Mouse (Mus musculus): ENCODE results near the gene Pik3r2. TPM values are rescaled to one million over a fixed set of nuclear protein-coding genes. Genes with fewer than 3 reads are reported as not detected.

The Pik3r2 gene
- polyA plus RNA-seq, 1 experiment from 2014 or later = 49.1 TPM

GRCm38 (mm10) chr8:70795370-70795769 is 18.9 kb upstream of the Pik3r2 start:
- H3K9me3 ChIP-seq (ENCODE audit: control insufficient read depth, low read length) = no peaks in the 10 kb centered on the region
- H3K36me3 ChIP-seq (ENCODE audit: control insufficient read depth, insufficient read depth, low read length) = no peaks in the 10 kb centered on the region
- peaks cover 15% of the 10 kb centered on the region for H3K4me1 ChIP-seq (ENCODE audit: control insufficient read depth, insufficient read depth, low read length)
- no peak overlapping the region for H3K9ac ChIP-seq (ENCODE audit: low read depth, low read length)
- no peak overlapping the region for H3K4me3 ChIP-seq (ENCODE audit: low read length)
- H3K27me3 ChIP-seq (ENCODE audit: control insufficient read depth, insufficient read depth, low read length) = peaks cover 35% of the 10 kb centered on the region
- no peak overlapping the region for H3K27ac ChIP-seq (ENCODE audit: low read depth, low read length)
- 82% methylated on average over 2 of the region's 2 CpGs for WGBS
- no peak overlapping the region for H3K4me2 ChIP-seq (replicated peaks; ENCODE audit: low read depth, low read length)
- no peak for ATAC-seq (ENCODE audit: low FRiP score, low TSS enrichment)

GRCm38 (mm10) chr8:70794215-70794614 is 17.7 kb upstream of the Pik3r2 start:
- WGBS = 73% methylated on average over 2 of the region's 2 CpGs
- H3K27me3 ChIP-seq (ENCODE audit: control insufficient read depth, insufficient read depth, low read length) = peaks cover 23% of the 10 kb centered on the region
- no peak overlapping the region for H3K27ac ChIP-seq (ENCODE audit: low read depth, low read length)
- no peaks in the 10 kb centered on the region for H3K9me3 ChIP-seq (ENCODE audit: control insufficient read depth, low read length)
- peaks cover 17% of the 10 kb centered on the region for H3K4me1 ChIP-seq (ENCODE audit: control insufficient read depth, insufficient read depth, low read length)
- no peak overlapping the region for H3K4me3 ChIP-seq (ENCODE audit: low read length)
- no peak overlapping the region for H3K9ac ChIP-seq (ENCODE audit: low read depth, low read length)
- H3K4me2 ChIP-seq (replicated peaks; ENCODE audit: low read depth, low read length) = no peak overlapping the region
- no peak for ATAC-seq (ENCODE audit: low FRiP score, low TSS enrichment)
- H3K36me3 ChIP-seq (ENCODE audit: control insufficient read depth, insufficient read depth, low read length) = no peaks in the 10 kb centered on the region

GRCm38 (mm10) chr8:70792700-70793099 is 16.2 kb upstream of the Pik3r2 start:
- no peaks in the 10 kb centered on the region for H3K9me3 ChIP-seq (ENCODE audit: control insufficient read depth, low read length)
- H3K27ac ChIP-seq (ENCODE audit: low read depth, low read length) = peak overlapping the region; percentile 81
- H3K36me3 ChIP-seq (ENCODE audit: control insufficient read depth, insufficient read depth, low read length) = peaks cover 7% of the 10 kb centered on the region; the same call in 1 of the 2 replicates
- under 1% methylated on average over 20 of the region's 20 CpGs for WGBS
- ATAC-seq (ENCODE audit: low FRiP score, low TSS enrichment) = peak; percentile 43
- H3K27me3 ChIP-seq (ENCODE audit: control insufficient read depth, insufficient read depth, low read length) = peaks cover 8% of the 10 kb centered on the region
- H3K4me2 ChIP-seq (replicated peaks; ENCODE audit: low read depth, low read length) = peak overlapping the region; percentile 84
- H3K4me3 ChIP-seq (ENCODE audit: low read length) = peak overlapping the region; percentile 71
- peak overlapping the region; percentile 84 for H3K9ac ChIP-seq (ENCODE audit: low read depth, low read length)
- H3K4me1 ChIP-seq (ENCODE audit: control insufficient read depth, insufficient read depth, low read length) = peaks cover 29% of the 10 kb centered on the region

GRCm38 (mm10) chr8:70791975-70792691 is 15.6 kb upstream of the Pik3r2 start:
- peak overlapping the region; percentile 81 for H3K27ac ChIP-seq (ENCODE audit: low read depth, low read length)
- peak overlapping the region; percentile 84 for H3K9ac ChIP-seq (ENCODE audit: low read depth, low read length)
- H3K9me3 ChIP-seq (ENCODE audit: control insufficient read depth, low read length) = no peaks in the 10 kb centered on the region
- peak overlapping the region; percentile 84 for H3K4me2 ChIP-seq (replicated peaks; ENCODE audit: low read depth, low read length)
- H3K27me3 ChIP-seq (ENCODE audit: control insufficient read depth, insufficient read depth, low read length) = peaks cover 7% of the 10 kb centered on the region; the same call in 1 of the 2 replicates
- peak overlapping the region; percentile 71 for H3K4me3 ChIP-seq (ENCODE audit: low read length)
- WGBS = 4% methylated on average over 58 of the region's 58 CpGs
- peaks cover 29% of the 10 kb centered on the region for H3K4me1 ChIP-seq (ENCODE audit: control insufficient read depth, insufficient read depth, low read length)
- ATAC-seq (ENCODE audit: low FRiP score, low TSS enrichment) = peak; percentile 82
- H3K36me3 ChIP-seq (ENCODE audit: control insufficient read depth, insufficient read depth, low read length) = peaks cover 10% of the 10 kb centered on the region

GRCm38 (mm10) chr8:70791294-70791701 is 14.8 kb upstream of the Pik3r2 start:
- Histone ChIP-seq H3K36me3 (ENCODE audit: control insufficient read depth, insufficient read depth, low read length) (peaks cover 19% of the 10 kb centered on the region), H3K9ac (ENCODE audit: low read depth, low read length) (peak overlapping the region; percentile 84; the same call in 1 of the 2 replicates), H3K4me2 (replicated peaks; ENCODE audit: low read depth, low read length) (peak overlapping the region; percentile 84), H3K9me3 (ENCODE audit: control insufficient read depth, low read length) (no peaks in the 10 kb centered on the region), H3K27me3 (ENCODE audit: control insufficient read depth, insufficient read depth, low read length) (peaks cover 7% of the 10 kb centered on the region; the same call in 1 of the 2 replicates), H3K4me3 (ENCODE audit: low read length) (peak overlapping the region; percentile 71), H3K4me1 (ENCODE audit: control insufficient read depth, insufficient read depth, low read length) (peaks cover 29% of the 10 kb centered on the region), H3K27ac (ENCODE audit: low read depth, low read length) (peak overlapping the region; percentile 8; the same call in 1 of the 2 replicates)
- WGBS = 56% methylated on average over 7 of the region's 7 CpGs
- no peak for ATAC-seq (ENCODE audit: low FRiP score, low TSS enrichment)

- Histone ChIP-seq H3K9ac (ENCODE audit: low read depth, low read length) (peak overlapping the region; percentile 84; the same call in 1 of the 2 replicates), H3K27ac (ENCODE audit: low read depth, low read length) (peak overlapping the region; percentile 8; the same call in 1 of the 2 replicates), H3K4me2 (replicated peaks; ENCODE audit: low read depth, low read length) (peak overlapping the region; percentile 84), H3K36me3 (ENCODE audit: control insufficient read depth, insufficient read depth, low read length) (peaks cover 23% of the 10 kb centered on the region), H3K27me3 (ENCODE audit: control insufficient read depth, insufficient read depth, low read length) (peaks cover 7% of the 10 kb centered on the region; the same call in 1 of the 2 replicates), H3K4me1 (ENCODE audit: control insufficient read depth, insufficient read depth, low read length) (peaks cover 29% of the 10 kb centered on the region), H3K4me3 (ENCODE audit: low read length) (peak overlapping the region; percentile 71), H3K9me3 (ENCODE audit: control insufficient read depth, low read length) (no peaks in the 10 kb centered on the region)
- WGBS = 29% methylated on average over 8 of the region's 8 CpGs
- ATAC-seq (ENCODE audit: low FRiP score, low TSS enrichment) = no peak
These were observed 14.3 kb upstream of the Pik3r2 start for GRCm38 (mm10) chr8:70790846-70791245.

- H3K9me3 ChIP-seq (ENCODE audit: control insufficient read depth, low read length) = no peaks in the 10 kb centered on the region
- peaks cover 40% of the 10 kb centered on the region for H3K36me3 ChIP-seq (ENCODE audit: control insufficient read depth, insufficient read depth, low read length)
- H3K27me3 ChIP-seq (ENCODE audit: control insufficient read depth, insufficient read depth, low read length) = peaks cover 3% of the 10 kb centered on the region; the same call in 1 of the 2 replicates
- WGBS = 78% methylated on average over 10 of the region's 10 CpGs
- peaks cover 29% of the 10 kb centered on the region for H3K4me1 ChIP-seq (ENCODE audit: control insufficient read depth, insufficient read depth, low read length)
- no peak overlapping the region for H3K4me2 ChIP-seq (replicated peaks; ENCODE audit: low read depth, low read length)
- H3K9ac ChIP-seq (ENCODE audit: low read depth, low read length) = no peak overlapping the region
- no peak for ATAC-seq (ENCODE audit: low FRiP score, low TSS enrichment)
- H3K27ac ChIP-seq (ENCODE audit: low read depth, low read length) = no peak overlapping the region
- H3K4me3 ChIP-seq (ENCODE audit: low read length) = no peak overlapping the region
These were observed 12.5 kb upstream of the Pik3r2 start for GRCm38 (mm10) chr8:70789046-70789445.

- 0 out of 2 replicates have a peak, but pooled peaks have one; percentile 2 for ATAC-seq (ENCODE audit: low FRiP score, low TSS enrichment)
- 27% methylated on average over 30 of the region's 30 CpGs for WGBS
- Histone ChIP-seq H3K9ac (ENCODE audit: low read depth, low read length) (no peak overlapping the region), H3K27ac (ENCODE audit: low read depth, low read length) (no peak overlapping the region), H3K4me2 (replicated peaks; ENCODE audit: low read depth, low read length) (peak overlapping the region; percentile 15; the same call in 1 of the 2 replicates), H3K9me3 (ENCODE audit: control insufficient read depth, low read length) (no peaks in the 10 kb centered on the region), H3K4me1 (ENCODE audit: control insufficient read depth, insufficient read depth, low read length) (peaks cover 29% of the 10 kb centered on the region), H3K27me3 (ENCODE audit: control insufficient read depth, insufficient read depth, low read length) (no peaks in the 10 kb centered on the region), H3K36me3 (ENCODE audit: control insufficient read depth, insufficient read depth, low read length) (peaks cover 49% of the 10 kb centered on the region), H3K4me3 (ENCODE audit: low read length) (no peak overlapping the region)
These were observed 11.6 kb upstream of the Pik3r2 start for GRCm38 (mm10) chr8:70787941-70788667.

- no peaks in the 10 kb centered on the region for H3K9me3 ChIP-seq (ENCODE audit: control insufficient read depth, low read length)
- no peak overlapping the region for H3K4me2 ChIP-seq (replicated peaks; ENCODE audit: low read depth, low read length)
- H3K36me3 ChIP-seq (ENCODE audit: control insufficient read depth, insufficient read depth, low read length) = peaks cover 53% of the 10 kb centered on the region
- no peak overlapping the region for H3K9ac ChIP-seq (ENCODE audit: low read depth, low read length)
- 93% methylated on average over 3 of the region's 3 CpGs for WGBS
- no peak overlapping the region for H3K27ac ChIP-seq (ENCODE audit: low read depth, low read length)
- peaks cover 29% of the 10 kb centered on the region for H3K4me1 ChIP-seq (ENCODE audit: control insufficient read depth, insufficient read depth, low read length)
- H3K27me3 ChIP-seq (ENCODE audit: control insufficient read depth, insufficient read depth, low read length) = no peaks in the 10 kb centered on the region
- no peak overlapping the region for H3K4me3 ChIP-seq (ENCODE audit: low read length)
- ATAC-seq (ENCODE audit: low FRiP score, low TSS enrichment) = no peak
These were observed 10.5 kb upstream of the Pik3r2 start for GRCm38 (mm10) chr8:70787051-70787445.
